Mouse (Mus musculus) liver, embryonic 18 days (tissue): ENCODE results near the gene Rab40b. TPM values are rescaled to one million over a fixed set of nuclear protein-coding genes. Genes with fewer than 3 reads are reported as not detected.

Source experiments
- polyA plus RNA-seq: library from polyadenylated mRNA; depleted of rRNA; stranded (reverse); fragments of >200 nt; gene quantifications from 2 replicates; pipeline ENCODE4 v1.2.3, GENCODE M21; 2012; rRNA removed

The Rab40b gene
- 0.31 TPM in 2 replicates for polyA plus RNA-seq

DNA sequence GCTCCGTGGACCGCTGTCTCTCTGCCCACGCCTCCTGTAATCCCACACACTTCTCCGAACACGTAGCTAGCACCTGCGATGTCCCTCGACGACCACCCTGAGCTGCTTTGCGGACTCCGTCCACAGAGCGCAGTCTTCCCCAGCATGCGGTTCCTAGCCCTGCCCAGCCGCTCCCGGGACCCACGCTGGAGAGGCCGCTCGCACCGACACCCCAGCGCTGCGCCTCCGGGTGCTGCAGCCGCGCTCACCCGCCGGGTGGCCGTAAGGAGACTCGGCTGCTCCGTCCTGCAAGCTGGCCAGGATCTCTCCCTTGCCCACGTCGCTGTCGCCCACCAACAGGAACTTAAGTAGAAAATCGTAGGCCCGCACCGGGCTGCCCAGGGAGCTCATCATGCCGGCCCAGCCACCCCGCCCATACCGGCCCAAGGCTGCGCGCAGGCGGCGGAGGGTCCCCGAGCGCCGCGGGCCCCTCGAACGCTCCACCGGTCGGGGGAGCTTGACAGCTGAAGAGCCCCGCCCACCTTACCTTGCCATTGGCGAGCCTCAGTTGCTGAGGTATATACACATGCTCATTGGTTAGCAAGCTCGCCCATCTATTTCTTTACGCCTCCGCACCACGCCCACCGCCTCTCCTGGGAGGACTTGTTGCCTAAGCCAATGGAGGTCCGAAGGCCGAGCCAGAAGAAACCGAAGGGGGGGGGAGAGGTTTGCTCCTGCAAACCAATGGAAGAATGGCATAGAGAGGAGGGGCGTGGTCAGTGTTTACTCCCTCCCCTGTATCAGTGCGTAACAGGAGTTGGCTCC is at the start of gene Rab40b:
TSS of gene Rab40b (minus strand) at position 502 of the 804 bp plus-strand sequence.

DNA sequence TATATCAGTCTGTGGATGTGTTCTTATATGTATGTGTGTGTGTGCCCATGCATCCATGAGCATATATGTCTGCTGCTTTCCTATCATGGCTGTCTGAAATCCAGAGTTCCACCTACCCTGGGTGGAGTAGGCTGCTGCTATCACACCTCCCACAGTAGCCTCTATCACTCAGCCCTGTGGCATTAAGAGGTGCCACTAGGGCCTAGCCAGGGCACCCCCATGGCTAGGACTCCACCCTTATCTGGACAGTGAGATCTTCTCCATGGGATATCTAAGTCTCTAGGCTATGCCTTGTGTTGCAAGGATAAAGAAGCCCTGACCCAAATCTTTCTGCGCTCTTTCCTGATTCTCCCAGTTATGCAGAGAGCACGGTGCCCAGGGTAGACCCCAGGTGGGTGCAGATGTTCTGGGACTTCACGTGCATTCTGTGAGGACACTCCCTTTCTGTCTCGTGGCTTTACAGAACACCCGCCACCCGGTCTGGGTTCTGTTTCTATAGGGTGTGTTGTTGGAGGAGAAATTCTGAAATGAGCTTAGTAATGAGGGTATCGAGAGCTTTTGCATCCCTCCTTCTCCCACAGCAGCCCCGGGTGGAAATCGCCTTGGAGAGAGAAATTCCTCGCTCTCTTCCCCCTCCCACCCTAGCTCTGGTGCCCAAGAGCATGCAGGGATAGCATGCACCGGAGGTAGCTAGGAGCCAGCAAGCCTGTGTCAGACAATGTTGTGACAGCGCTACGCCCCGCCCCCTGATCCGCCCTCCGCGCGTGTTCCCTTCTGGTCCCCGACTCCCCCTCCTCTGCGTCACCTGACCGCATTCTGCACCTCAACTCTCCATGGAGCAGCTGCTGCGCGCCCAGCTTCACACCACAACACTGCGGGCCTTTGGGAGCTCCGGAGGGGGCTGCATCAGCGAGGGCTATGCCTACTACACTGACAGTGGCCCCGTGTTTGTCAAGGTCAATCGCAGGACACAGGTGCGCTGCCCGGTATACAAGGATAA is 46.4 kb upstream of the Rab40b start, which contains the start of gene Fn3k:
TSS of gene Fn3k (plus strand) at position 758 of the 1,000 bp plus-strand sequence.

GRCm38 (mm10) chr11:121420830-121421552 is 32.9 kb upstream of the Rab40b start, which contains the start of gene Fn3krp:
Gene Fn3krp (plus strand): TSS chr11:121421401.

DNA sequence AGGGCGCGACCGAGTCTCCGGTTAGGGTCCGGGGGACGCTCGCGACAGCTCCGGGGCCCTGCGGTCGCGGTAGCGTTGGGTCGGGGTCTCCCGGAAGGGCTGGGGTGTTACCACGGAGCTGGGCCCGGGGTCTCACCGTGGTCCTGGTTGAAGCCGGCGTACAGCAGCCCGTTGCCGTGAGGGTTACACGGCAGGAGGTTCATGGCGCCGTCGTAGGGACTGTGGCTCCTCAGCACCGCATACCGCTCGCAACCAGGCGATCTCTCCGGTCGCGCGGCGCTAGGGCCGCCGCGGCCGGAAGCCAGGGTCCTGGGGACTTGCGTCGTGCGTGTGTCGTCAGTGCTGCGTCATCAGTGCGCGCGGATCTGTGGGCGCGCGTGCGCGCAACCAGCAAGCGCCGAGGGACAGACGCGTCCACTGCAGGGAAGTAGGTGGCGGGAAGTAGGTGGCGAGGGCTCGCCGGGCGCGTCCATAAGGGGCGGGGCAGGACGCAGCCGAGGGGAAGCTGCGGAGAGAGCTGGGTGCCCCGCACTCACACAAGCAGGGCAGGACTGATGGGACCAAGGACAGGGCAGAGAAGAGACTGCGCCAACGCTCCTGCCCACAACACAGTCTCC is 33.9 kb downstream of the Rab40b start, which contains the start of gene Wdr45b:
TSS of gene Wdr45b (minus strand) at position 355 of the 617 bp plus-strand sequence.

Other genes with a start within 250 kb of the Rab40b start
- 0.04 TPM in 1 of 2 replicates, not detected in the other for gene Tex19.1, start 242.1 kb downstream of the Rab40b start, polyA plus RNA-seq
- not detected in 2 replicates for gene Uts2r, start 228.0 kb downstream of the Rab40b start, polyA plus RNA-seq
- 9.8 and 11.2 TPM in 2 replicates for gene Hexdc, start 183.8 kb downstream of the Rab40b start, polyA plus RNA-seq
- 6.6 and 6.7 TPM in 2 replicates for gene Ogfod3, start 183.5 kb downstream of the Rab40b start, polyA plus RNA-seq
- 17.4 and 17.8 TPM in 2 replicates for gene Cybc1, start 158.9 kb downstream of the Rab40b start, polyA plus RNA-seq
- 32.3 and 34.5 TPM in 2 replicates for gene Narf, start 151.0 kb downstream of the Rab40b start, polyA plus RNA-seq
- 7.1 TPM in 2 replicates for gene Foxk2, start 128.3 kb downstream of the Rab40b start, polyA plus RNA-seq
- 17.3 and 17.6 TPM in 2 replicates for gene Wdr45b, start 33.8 kb downstream of the Rab40b start, polyA plus RNA-seq
- 11.8 and 13.2 TPM in 2 replicates for gene Fn3krp, start 33.1 kb upstream of the Rab40b start, polyA plus RNA-seq
- gene Fn3k, start 46.7 kb upstream of the Rab40b start, polyA plus RNA-seq, result 10.9 and 11.1 TPM in 2 replicates
- 21.4 and 22.0 TPM in 2 replicates for gene Tbcd, start 63.7 kb upstream of the Rab40b start, polyA plus RNA-seq
- gene Zfp750, start 131.1 kb upstream of the Rab40b start, polyA plus RNA-seq, result 1.6 and 1.9 TPM in 2 replicates